Mouse (Mus musculus): ENCODE data around the gene Elmod3.

- TF ChIP-seq CTCF (IDR thresholded peaks at IDR 0.05; ENCODE audit: borderline replicate concordance, insufficient read depth, low read depth, low read length) (no peak), POLR2A (IDR thresholded peaks at IDR 0.05; ENCODE audit: borderline replicate concordance, insufficient read depth, low read length) (no peak)
These were observed 45.2 kb downstream of the Elmod3 start for GRCm38 (mm10) chr6:72553079-72553412.

All from cerebellum, adult 2 months (tissue).